8 mouse cellular contexts compared by ENCODE assay signal in genomic region chr2:119018391-119019122, GRCm38 (mm10). TPM values are rescaled to one million over a fixed set of nuclear protein-coding genes. Genes with fewer than 3 reads are reported as not detected.
DNase-seq lines count a peak whose midpoint lies in the region; ATAC-seq and TF ChIP-seq lines count a peak whose summit lies in the region.

No protein-coding gene starts in this region.

- no peaks in the 10 kb centered on the region for H3K27me3 ChIP-seq in kidney, embryonic 15.5 days
- no peaks in the 10 kb centered on the region for H3K27me3 ChIP-seq in forebrain, embryonic 12.5 days
- H3K27me3 ChIP-seq in heart, postnatal 0 days (ENCODE audit: control insufficient read depth, insufficient read depth, low read length), result no peaks in the 10 kb centered on the region
- H3K27me3 ChIP-seq in midbrain, embryonic 11.5 days (ENCODE audit: control insufficient read depth, insufficient read depth, low read length), result no peaks in the 10 kb centered on the region

- H3K4me3 ChIP-seq in kidney, embryonic 15.5 days (replicated peaks), result no peak overlapping the region
- H3K4me3 ChIP-seq in forebrain, embryonic 12.5 days (replicated peaks), result no peak overlapping the region; the same call in 1 of the 2 replicates
- H3K4me3 ChIP-seq in heart, postnatal 0 days (ENCODE audit: low read depth, low read length), result no peak overlapping the region
- H3K4me3 ChIP-seq in midbrain, embryonic 11.5 days (ENCODE audit: low read depth, low read length), result no peak overlapping the region

- no peak overlapping the region for H3K9ac ChIP-seq in kidney, embryonic 15.5 days
- H3K9ac ChIP-seq in forebrain, embryonic 12.5 days, result no peak overlapping the region
- no peak overlapping the region for H3K9ac ChIP-seq in heart, postnatal 0 days (replicated peaks; ENCODE audit: low read depth, low read length)
- H3K9ac ChIP-seq in midbrain, embryonic 11.5 days (ENCODE audit: low read length), result no peak overlapping the region; the same call in 1 of the 2 replicates

- DNase-seq in kidney, postnatal 36 days, result no peak
- peak; percentile 12 for DNase-seq in heart, postnatal 0 days (ENCODE audit: low spot score)
- DNase-seq in midbrain, embryonic 11.5 days (ENCODE audit: low spot score, missing footprints), result peak; percentile 86
- DNase-seq in cerebellum, postnatal 4 days (ENCODE audit: low spot score in 2 of 2), result no peak
- no peak for DNase-seq in adrenal gland, postnatal 36 days

- TF ChIP-seq EP300 in heart, postnatal 0 days (IDR thresholded peaks at IDR 0.05; ENCODE audit: low read depth), result no peak

- peak overlapping the region; percentile 67 for H3K27ac ChIP-seq in kidney, embryonic 15.5 days
- peak overlapping the region; percentile 81 for H3K27ac ChIP-seq in forebrain, embryonic 12.5 days
- peak overlapping the region; percentile 41; the same call in 1 of the 2 replicates for H3K27ac ChIP-seq in heart, postnatal 0 days (ENCODE audit: low read depth)
- peak overlapping the region; percentile 25; the same call in 1 of the 2 replicates for H3K27ac ChIP-seq in midbrain, embryonic 11.5 days (ENCODE audit: low read depth, low read length)

- H3K4me1 ChIP-seq in kidney, embryonic 15.5 days, result peaks cover 23% of the 10 kb centered on the region
- H3K4me1 ChIP-seq in forebrain, embryonic 12.5 days, result peaks cover 9% of the 10 kb centered on the region
- peaks cover 9% of the 10 kb centered on the region; the same call in 1 of the 2 replicates for H3K4me1 ChIP-seq in heart, postnatal 0 days (ENCODE audit: control insufficient read depth, insufficient read depth)
- H3K4me1 ChIP-seq in midbrain, embryonic 11.5 days (ENCODE audit: control insufficient read depth, insufficient read depth, low read length), result 0 out of 2 replicates have a peak, but pooled peaks cover 3% of the 10 kb centered on the region

- peaks cover 47% of the 10 kb centered on the region for H3K36me3 ChIP-seq in kidney, embryonic 15.5 days
- peaks cover 43% of the 10 kb centered on the region for H3K36me3 ChIP-seq in forebrain, embryonic 12.5 days (replicated peaks)
- peaks cover 50% of the 10 kb centered on the region for H3K36me3 ChIP-seq in heart, postnatal 0 days (replicated peaks; ENCODE audit: control insufficient read depth, insufficient read depth, low read length)
- peaks cover 14% of the 10 kb centered on the region; the same call in 1 of the 2 replicates for H3K36me3 ChIP-seq in midbrain, embryonic 11.5 days (ENCODE audit: control insufficient read depth, insufficient read depth, low read length)

- no peak for TF ChIP-seq CTCF in heart, postnatal 0 days (IDR thresholded peaks at IDR 0.05; ENCODE audit: low read depth)

- peaks cover 3% of the 10 kb centered on the region; the same call in 1 of the 2 replicates for H3K9me3 ChIP-seq in kidney, embryonic 15.5 days (replicated peaks)
- H3K9me3 ChIP-seq in forebrain, embryonic 12.5 days, result no peaks in the 10 kb centered on the region
- no peaks in the 10 kb centered on the region for H3K9me3 ChIP-seq in heart, postnatal 0 days (replicated peaks; ENCODE audit: control insufficient read depth, low read length)
- no peaks in the 10 kb centered on the region for H3K9me3 ChIP-seq in midbrain, embryonic 11.5 days (ENCODE audit: control insufficient read depth, low read length)

- peak; percentile 73 for ATAC-seq in kidney, embryonic 15.5 days (replicated peaks; ENCODE audit: low FRiP score)
- ATAC-seq in forebrain, embryonic 12.5 days (ENCODE audit: low FRiP score), result peak; percentile 71
- ATAC-seq in heart, postnatal 0 days (ENCODE audit: insufficient read depth, low read depth), result peak; percentile 36; the same call in 1 of the 2 replicates
- peak; percentile 57 for ATAC-seq in midbrain, embryonic 11.5 days (ENCODE audit: low FRiP score)
- no peak for ATAC-seq in granulocyte monocyte progenitor cell, adult 5-6 weeks (replicated peaks; ENCODE audit: poor library complexity, severe bottlenecking)

- peak overlapping the region; percentile 43 for H3K4me2 ChIP-seq in kidney, embryonic 15.5 days
- H3K4me2 ChIP-seq in forebrain, embryonic 12.5 days, result peak overlapping the region; percentile 6; the same call in 1 of the 2 replicates
- H3K4me2 ChIP-seq in heart, postnatal 0 days (ENCODE audit: low read depth, low read length), result no peak overlapping the region
- H3K4me2 ChIP-seq in midbrain, embryonic 11.5 days, result no peak overlapping the region

- 37% methylated on average over 22 of the region's 22 CpGs for WGBS in kidney, embryonic 15.5 days
- 60% methylated on average over 22 of the region's 22 CpGs for WGBS in forebrain, embryonic 12.5 days
- WGBS in heart, postnatal 0 days, result 55% methylated on average over 22 of the region's 22 CpGs
- 66% methylated on average over 22 of the region's 22 CpGs for WGBS in midbrain, embryonic 11.5 days

RNA-seq across cellular contexts. Expression of gene Ccdc32, which starts 10.6 kb away (rescaled TPM):
- polyA plus RNA-seq in kidney, embryonic 15.5 days (2015; fragmentation: Nextera tagmentation; extraction: Ambion mirVana), result 21.8 and 23.3 TPM in 2 replicates
- polyA plus RNA-seq in forebrain, embryonic 12.5 days (2016; fragmentation: Nextera tagmentation; extraction: Ambion mirVana), result 25.3 and 26.4 TPM in 2 replicates
- total RNA-seq in heart, postnatal 0 days (2014; rRNA removed; ENCODE audit: low replicate concordance), result 14.7 and 19.1 TPM in 2 replicates
- polyA plus RNA-seq in heart, postnatal 0 days (2015; fragmentation: Nextera tagmentation; extraction: Ambion mirVana), result 20.7 and 21.1 TPM in 2 replicates
- 25.0 and 25.6 TPM in 2 replicates for polyA plus RNA-seq in midbrain, embryonic 11.5 days (2014; fragmentation: Nextera tagmentation; extraction: Ambion mirVana)
- 11.5 and 18.3 TPM in 2 replicates for total RNA-seq in granulocyte monocyte progenitor cell, adult 5-6 weeks (2014; fragmentation: Nextera tagmentation)
- 14.4 and 15.7 TPM in 2 replicates for total RNA-seq in granulocyte monocyte progenitor cell, adult 5-6 weeks (2017)
- 10 to 100 TPM; 16.7 to 18.8 TPM for total RNA-seq in adrenal gland, postnatal 36 days (2021)

RNA-seq across cellular contexts. Expression of gene Rpusd2, which starts 16.0 kb away (rescaled TPM):
- 4.2 and 4.8 TPM in 2 replicates for polyA plus RNA-seq in kidney, embryonic 15.5 days (2015; fragmentation: Nextera tagmentation; extraction: Ambion mirVana)
- 7.0 and 7.7 TPM in 2 replicates for polyA plus RNA-seq in forebrain, embryonic 12.5 days (2016; fragmentation: Nextera tagmentation; extraction: Ambion mirVana)
- total RNA-seq in heart, postnatal 0 days (2014; rRNA removed; ENCODE audit: low replicate concordance), result 8.8 and 14.3 TPM in 2 replicates
- polyA plus RNA-seq in heart, postnatal 0 days (2015; fragmentation: Nextera tagmentation; extraction: Ambion mirVana), result 2.6 and 3.3 TPM in 2 replicates
- 7.4 and 7.9 TPM in 2 replicates for polyA plus RNA-seq in midbrain, embryonic 11.5 days (2014; fragmentation: Nextera tagmentation; extraction: Ambion mirVana)
- total RNA-seq in granulocyte monocyte progenitor cell, adult 5-6 weeks (2014; fragmentation: Nextera tagmentation), result 15.8 and 16.0 TPM in 2 replicates
- 15.0 and 15.8 TPM in 2 replicates for total RNA-seq in granulocyte monocyte progenitor cell, adult 5-6 weeks (2017)
- total RNA-seq in adrenal gland, postnatal 36 days (2021), result 1 to 10 TPM; 5.0 to 5.1 TPM

RNA-seq across cellular contexts. Expression of gene Knl1, which starts 28.4 kb away (rescaled TPM):
- polyA plus RNA-seq in kidney, embryonic 15.5 days (2015; fragmentation: Nextera tagmentation; extraction: Ambion mirVana), result 52.4 and 53.7 TPM in 2 replicates
- polyA plus RNA-seq in forebrain, embryonic 12.5 days (2016; fragmentation: Nextera tagmentation; extraction: Ambion mirVana), result 71.0 and 84.4 TPM in 2 replicates
- 9.1 and 50.5 TPM in 2 replicates for total RNA-seq in heart, postnatal 0 days (2014; rRNA removed; ENCODE audit: low replicate concordance)
- 12.6 and 14.5 TPM in 2 replicates for polyA plus RNA-seq in heart, postnatal 0 days (2015; fragmentation: Nextera tagmentation; extraction: Ambion mirVana)
- 45.5 and 46.4 TPM in 2 replicates for polyA plus RNA-seq in midbrain, embryonic 11.5 days (2014; fragmentation: Nextera tagmentation; extraction: Ambion mirVana)
- total RNA-seq in granulocyte monocyte progenitor cell, adult 5-6 weeks (2014; fragmentation: Nextera tagmentation), result 42.2 and 46.8 TPM in 2 replicates
- 71.1 and 76.1 TPM in 2 replicates for total RNA-seq in granulocyte monocyte progenitor cell, adult 5-6 weeks (2017)
- total RNA-seq in adrenal gland, postnatal 36 days (2021), result 1 to 10 TPM; 2.1 to 2.4 TPM

Comparison
In these comparisons a context has a peak if more than half of its experiments do, and no peak if none do; other contexts are left out.
1. H3K27ac ChIP-seq: peak in every context shown above with its lines; median percentile 81 in forebrain, embryonic 12.5 days; 67 in kidney, embryonic 15.5 days; 41 in heart, postnatal 0 days; 25 in midbrain, embryonic 11.5 days.
2. H3K4me2 ChIP-seq: peak in kidney, embryonic 15.5 days (single experiment) and forebrain, embryonic 12.5 days (single experiment); none in heart, postnatal 0 days (single experiment) and midbrain, embryonic 11.5 days (single experiment).
3. DNase-seq: peak in heart, postnatal 0 days (single experiment) and midbrain, embryonic 11.5 days (single experiment); none in kidney, postnatal 36 days (0 of 2), cerebellum, postnatal 4 days (0 of 2) and adrenal gland, postnatal 36 days (0 of 2).